Mouse (Mus musculus) layer of hippocampus, adult 18-20 months (tissue): ENCODE data around the gene Dis3l. TPM values are rescaled to one million over a fixed set of nuclear protein-coding genes. Genes with fewer than 3 reads are reported as not detected.
"Not testable (repeated sequence)": the region's sequence is repeated elsewhere in the genome, so short reads cannot be mapped to it uniquely, and the experiment has no call there.

ENCODE experiments used
- DNase-seq, 2 experiments: peaks; one replicate each; pipeline ENCODE4 v3.0.0; 2022; ENCODE audit warnings: low spot score in 2 of 2
- total RNA-seq, 2 experiments: library from RNA; stranded (reverse); gene quantifications; 2 replicates each; pipeline ENCODE4 v1.2.3; 2021

The Dis3l gene
- total RNA-seq, 2 experiments from 2014 or later: 26.3 to 30.0 TPM

GRCm38 (mm10) chr9:64335825-64336224 is 5.3 kb downstream of the Dis3l start:
- DNase-seq: no peak

GRCm38 (mm10) chr9:64323976-64324375 is 17.1 kb downstream of the Dis3l start:
- no peak for DNase-seq

- no peak for DNase-seq
Measured at GRCm38 (mm10) chr9:64316986-64317385, 24.1 kb downstream of the Dis3l start.

GRCm38 (mm10) chr9:64314696-64315095 is 26.4 kb downstream of the Dis3l start:
- no peak for DNase-seq

- DNase-seq: no peak
Measured at GRCm38 (mm10) chr9:64312128-64312527, 29.0 kb downstream of the Dis3l start.

- DNase-seq: no peak
Measured at GRCm38 (mm10) chr9:64310996-64311785, 29.9 kb downstream of the Dis3l start.

- DNase-seq: no peak
Measured at GRCm38 (mm10) chr9:64306476-64307312, 34.4 kb downstream of the Dis3l start.

GRCm38 (mm10) chr9:64303086-64303485 is 38.0 kb downstream of the Dis3l start:
- not testable (repeated sequence) for DNase-seq

- DNase-seq: no peak
Measured at GRCm38 (mm10) chr9:64282404-64282987, 58.6 kb downstream of the Dis3l start.

- no peak for DNase-seq
Measured at GRCm38 (mm10) chr9:64281781-64282178, 59.3 kb downstream of the Dis3l start.

GRCm38 (mm10) chr9:64281105-64281780 is 59.8 kb downstream of the Dis3l start, which contains the start of gene Tipin:
Gene Tipin (plus strand): TSS chr9:64281581.
- DNase-seq: peak; percentile 86 to 94

GRCm38 (mm10) chr9:64278665-64279310 is 62.3 kb downstream of the Dis3l start:
- no peak for DNase-seq

- DNase-seq: peak in 1 of 2 experiments; percentile 71
Measured at GRCm38 (mm10) chr9:64277706-64278105, 63.4 kb downstream of the Dis3l start.

- DNase-seq: no peak
Measured at GRCm38 (mm10) chr9:64274919-64275318, 66.2 kb downstream of the Dis3l start.

- DNase-seq: no peak
Measured at GRCm38 (mm10) chr9:64274291-64274690, 66.8 kb downstream of the Dis3l start.

GRCm38 (mm10) chr9:64273757-64274156 is 67.3 kb downstream of the Dis3l start:
- no peak for DNase-seq

GRCm38 (mm10) chr9:64272611-64273010 is 68.5 kb downstream of the Dis3l start:
- DNase-seq: peak in 1 of 2 experiments; percentile 79

- DNase-seq: no peak
Measured at GRCm38 (mm10) chr9:64271249-64271648, 69.8 kb downstream of the Dis3l start.

GRCm38 (mm10) chr9:64268836-64269235 is 72.3 kb downstream of the Dis3l start:
- DNase-seq: not testable (repeated sequence)

- DNase-seq: no peak
Measured at GRCm38 (mm10) chr9:64268196-64268595, 72.9 kb downstream of the Dis3l start.

GRCm38 (mm10) chr9:64267231-64267630 is 73.9 kb downstream of the Dis3l start:
- no peak for DNase-seq
